In the genomic region with DNA sequence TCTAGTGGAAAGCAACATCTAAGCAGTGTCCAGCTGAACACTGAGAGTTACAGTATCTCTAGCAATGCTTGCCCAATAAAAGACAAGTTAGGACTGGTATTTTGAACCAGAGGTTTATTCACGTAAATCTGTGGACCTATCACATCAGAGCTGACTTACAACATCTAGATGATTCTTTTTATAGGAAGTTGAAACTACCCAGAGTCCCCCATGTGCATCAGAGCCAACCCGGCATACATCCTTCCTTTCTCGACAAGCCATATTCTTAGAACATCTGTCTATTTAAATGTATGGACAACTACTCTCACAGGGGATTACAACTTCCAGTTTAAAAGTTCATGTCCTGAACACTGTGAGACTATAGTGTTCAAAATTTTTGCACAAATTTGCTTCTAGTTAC, we compare ENCODE assay signal across 23 mouse cellular contexts.
"Had no signal": no experiment of that assay in that cellular context is flagged by ENCODE, and none has a peak within 500 bp of the region (broad histone marks: within the 10 kb centered on the region; RNA-seq: fewer than 3 reads in every experiment).

No protein-coding gene starts in this region.

- DNase-seq: liver, embryonic 13.5 days; liver, postnatal 0 days; lung, adult 2 months; lung, postnatal 14 days; lung, postnatal 36 days; midbrain, embryonic 14.5 days; retina, postnatal 1 day; right cerebral cortex, adult 18-20 months; right cerebral cortex, postnatal 25 days; right cerebral cortex, postnatal 4 days; thymus, adult 2 months; thymus, postnatal 25 days; thymus, postnatal 4 days had no signal

- ATAC-seq: liver, postnatal 0 days; lung, postnatal 0 days; midbrain, embryonic 16.5 days had no signal

- H3K4me3 ChIP-seq: liver, embryonic 13.5 days; liver, embryonic 15.5 days; lung, embryonic 15.5 days; megakaryocyte, embryonic 14.5 days; midbrain, embryonic 12.5 days; neural tube, embryonic 12.5 days; stomach, embryonic 15.5 days had no signal

- H3K27me3 ChIP-seq: liver, embryonic 13.5 days; liver, embryonic 15.5 days; lung, embryonic 15.5 days; megakaryocyte, embryonic 14.5 days; midbrain, embryonic 12.5 days; neural tube, embryonic 12.5 days; stomach, embryonic 15.5 days had no signal

- H3K4me1 ChIP-seq: liver, embryonic 13.5 days; liver, embryonic 15.5 days; lung, embryonic 15.5 days; midbrain, embryonic 12.5 days; neural tube, embryonic 12.5 days; stomach, embryonic 15.5 days had no signal

- H3K27ac ChIP-seq: liver, embryonic 13.5 days; liver, embryonic 15.5 days; lung, embryonic 15.5 days; macrophage; midbrain, embryonic 12.5 days; neural tube, embryonic 12.5 days; stomach, embryonic 15.5 days; stomach, postnatal 0 days had no signal

- H3K36me3 ChIP-seq: liver, embryonic 13.5 days; liver, embryonic 15.5 days; lung, embryonic 15.5 days; midbrain, embryonic 12.5 days; neural tube, embryonic 12.5 days; stomach, embryonic 15.5 days had no signal
